Mouse (Mus musculus): ENCODE results near the gene Dctn3. TPM values are rescaled to one million over a fixed set of nuclear protein-coding genes. Genes with fewer than 3 reads are reported as not detected.

Gene Dctn3
- polyA plus RNA-seq, 1 experiment = 84.2 TPM

GRCm38 (mm10) chr4:41673186-41673585 lies 49.8 kb downstream of the Dctn3 start:
- no peaks in the 10 kb centered on the region for H3K4me1 ChIP-seq (ENCODE audit: control insufficient read depth, insufficient read depth, low read length)

GRCm38 (mm10) chr4:41672522-41672963 lies 50.4 kb downstream of the Dctn3 start:
- no peak for TF ChIP-seq POLR2A (IDR thresholded peaks at IDR 0.05; ENCODE audit: control insufficient read depth, low read depth, low read length)
- TF ChIP-seq CTCF (IDR thresholded peaks at IDR 0.05; ENCODE audit: control insufficient read depth, insufficient read depth, insufficient replicate concordance, low read depth, low read length) = no peak
- H3K4me1 ChIP-seq (ENCODE audit: control insufficient read depth, insufficient read depth, low read length) = no peaks in the 10 kb centered on the region
- H3K36me3 ChIP-seq (ENCODE audit: control insufficient read depth, insufficient read depth, low read length) = no peaks in the 10 kb centered on the region
- no peaks in the 10 kb centered on the region for H3K27me3 ChIP-seq (ENCODE audit: control insufficient read depth, insufficient read depth, low read length)
- no peak overlapping the region for H3K27ac ChIP-seq (ENCODE audit: control insufficient read depth, insufficient read depth, low read depth, low read length)
- H3K4me3 ChIP-seq (ENCODE audit: control insufficient read depth, low read depth, low read length) = no peak overlapping the region

More at GRCm38 (mm10) chr4:41673186-41673585, 49.8 kb downstream of the Dctn3 start:
- no peak overlapping the region for H3K27ac ChIP-seq (ENCODE audit: control insufficient read depth, insufficient read depth, low read depth, low read length)
- TF ChIP-seq POLR2A (IDR thresholded peaks at IDR 0.05; ENCODE audit: control insufficient read depth, low read depth, low read length) (no peak), CTCF (IDR thresholded peaks at IDR 0.05; ENCODE audit: control insufficient read depth, insufficient read depth, insufficient replicate concordance, low read depth, low read length) (no peak)
- no peak overlapping the region for H3K4me3 ChIP-seq (ENCODE audit: control insufficient read depth, low read depth, low read length)
- no peaks in the 10 kb centered on the region for H3K36me3 ChIP-seq (ENCODE audit: control insufficient read depth, insufficient read depth, low read length)
- no peaks in the 10 kb centered on the region for H3K27me3 ChIP-seq (ENCODE audit: control insufficient read depth, insufficient read depth, low read length)

- TF ChIP-seq POLR2A (IDR thresholded peaks at IDR 0.05; ENCODE audit: control insufficient read depth, low read depth, low read length) = no peak
- no peaks in the 10 kb centered on the region for H3K36me3 ChIP-seq (ENCODE audit: control insufficient read depth, insufficient read depth, low read length)
- H3K27me3 ChIP-seq (ENCODE audit: control insufficient read depth, insufficient read depth, low read length) = no peaks in the 10 kb centered on the region
- no peaks in the 10 kb centered on the region for H3K4me1 ChIP-seq (ENCODE audit: control insufficient read depth, insufficient read depth, low read length)
- no peak overlapping the region for H3K27ac ChIP-seq (ENCODE audit: control insufficient read depth, insufficient read depth, low read depth, low read length)
- no peak overlapping the region for H3K4me3 ChIP-seq (ENCODE audit: control insufficient read depth, low read depth, low read length)
Observed at GRCm38 (mm10) chr4:41671963-41672480, 50.9 kb downstream of the Dctn3 start.

GRCm38 (mm10) chr4:41671500-41671899 lies 51.5 kb downstream of the Dctn3 start:
- H3K4me1 ChIP-seq (ENCODE audit: control insufficient read depth, insufficient read depth, low read length) = no peaks in the 10 kb centered on the region
- H3K27ac ChIP-seq (ENCODE audit: control insufficient read depth, insufficient read depth, low read depth, low read length) = no peak overlapping the region
- H3K4me3 ChIP-seq (ENCODE audit: control insufficient read depth, low read depth, low read length) = no peak overlapping the region
- no peaks in the 10 kb centered on the region for H3K27me3 ChIP-seq (ENCODE audit: control insufficient read depth, insufficient read depth, low read length)
- no peak for TF ChIP-seq CTCF (IDR thresholded peaks at IDR 0.05; ENCODE audit: control insufficient read depth, insufficient read depth, insufficient replicate concordance, low read depth, low read length)
- no peak for TF ChIP-seq POLR2A (IDR thresholded peaks at IDR 0.05; ENCODE audit: control insufficient read depth, low read depth, low read length)
- no peaks in the 10 kb centered on the region for H3K36me3 ChIP-seq (ENCODE audit: control insufficient read depth, insufficient read depth, low read length)

GRCm38 (mm10) chr4:41670836-41671235 lies 52.1 kb downstream of the Dctn3 start:
- H3K27me3 ChIP-seq (ENCODE audit: control insufficient read depth, insufficient read depth, low read length) = no peaks in the 10 kb centered on the region
- no peak overlapping the region for H3K4me3 ChIP-seq (ENCODE audit: control insufficient read depth, low read depth, low read length)
- no peaks in the 10 kb centered on the region for H3K36me3 ChIP-seq (ENCODE audit: control insufficient read depth, insufficient read depth, low read length)
- TF ChIP-seq POLR2A (IDR thresholded peaks at IDR 0.05; ENCODE audit: control insufficient read depth, low read depth, low read length) (no peak), CTCF (IDR thresholded peaks at IDR 0.05; ENCODE audit: control insufficient read depth, insufficient read depth, insufficient replicate concordance, low read depth, low read length) (no peak)
- H3K4me1 ChIP-seq (ENCODE audit: control insufficient read depth, insufficient read depth, low read length) = no peaks in the 10 kb centered on the region
- H3K27ac ChIP-seq (ENCODE audit: control insufficient read depth, insufficient read depth, low read depth, low read length) = no peak overlapping the region

- Histone ChIP-seq H3K36me3 (ENCODE audit: control insufficient read depth, insufficient read depth, low read length) (no peaks in the 10 kb centered on the region), H3K4me1 (ENCODE audit: control insufficient read depth, insufficient read depth, low read length) (no peaks in the 10 kb centered on the region; the same call in 1 of the 2 replicates), H3K27ac (ENCODE audit: control insufficient read depth, insufficient read depth, low read depth, low read length) (no peak overlapping the region), H3K27me3 (ENCODE audit: control insufficient read depth, insufficient read depth, low read length) (no peaks in the 10 kb centered on the region), H3K4me3 (ENCODE audit: control insufficient read depth, low read depth, low read length) (no peak overlapping the region)
- TF ChIP-seq POLR2A (IDR thresholded peaks at IDR 0.05; ENCODE audit: control insufficient read depth, low read depth, low read length) (no peak), CTCF (IDR thresholded peaks at IDR 0.05; ENCODE audit: control insufficient read depth, insufficient read depth, insufficient replicate concordance, low read depth, low read length) (no peak)
Observed at GRCm38 (mm10) chr4:41666646-41667045, 56.3 kb downstream of the Dctn3 start.

GRCm38 (mm10) chr4:41665009-41665675 lies 57.8 kb downstream of the Dctn3 start:
- Histone ChIP-seq H3K4me3 (ENCODE audit: control insufficient read depth, low read depth, low read length) (no peak overlapping the region), H3K27ac (ENCODE audit: control insufficient read depth, insufficient read depth, low read depth, low read length) (no peak overlapping the region), H3K4me1 (ENCODE audit: control insufficient read depth, insufficient read depth, low read length) (no peaks in the 10 kb centered on the region; the same call in 1 of the 2 replicates), H3K36me3 (ENCODE audit: control insufficient read depth, insufficient read depth, low read length) (no peaks in the 10 kb centered on the region), H3K27me3 (ENCODE audit: control insufficient read depth, insufficient read depth, low read length) (no peaks in the 10 kb centered on the region)
- TF ChIP-seq CTCF (IDR thresholded peaks at IDR 0.05; ENCODE audit: control insufficient read depth, insufficient read depth, insufficient replicate concordance, low read depth, low read length) = no peak
- TF ChIP-seq POLR2A (IDR thresholded peaks at IDR 0.05; ENCODE audit: control insufficient read depth, low read depth, low read length) = no peak

Other genes with a start within 250 kb of the Dctn3 start
- gene AI464131, start 220.1 kb downstream of the Dctn3 start, polyA plus RNA-seq (2012; rRNA removed) = 9.8 and 11.1 TPM in 2 replicates
- 1,051 and 1,062 TPM in 2 replicates for gene 1110017D15Rik, start 205.8 kb downstream of the Dctn3 start, polyA plus RNA-seq (2012; rRNA removed)
- gene Fam219a, start 153.6 kb downstream of the Dctn3 start, polyA plus RNA-seq (2012; rRNA removed) = 36.8 and 37.7 TPM in 2 replicates
- gene Dnaic1, start 153.4 kb downstream of the Dctn3 start, polyA plus RNA-seq (2012; rRNA removed) = 86.5 and 89.7 TPM in 2 replicates
- gene Enho, start 82.8 kb downstream of the Dctn3 start, polyA plus RNA-seq (2012; rRNA removed) = 3.7 and 4.2 TPM in 2 replicates
- 3.7 and 4.0 TPM in 2 replicates for gene Cntfr, start 26.1 kb downstream of the Dctn3 start, polyA plus RNA-seq (2012; rRNA removed)
- 10.7 and 11.0 TPM in 2 replicates for gene Il11ra1, start 23.2 kb downstream of the Dctn3 start, polyA plus RNA-seq (2012; rRNA removed)
- 21.8 and 27.5 TPM in 2 replicates for gene Rpp25l, start 9.6 kb downstream of the Dctn3 start, polyA plus RNA-seq (2012; rRNA removed)
- gene Arid3c, start 8.0 kb upstream of the Dctn3 start, polyA plus RNA-seq (2012; rRNA removed) = 0.12 and 0.17 TPM in 2 replicates
- 11.1 and 13.6 TPM in 2 replicates for gene Galt, start 32.1 kb upstream of the Dctn3 start, polyA plus RNA-seq (2012; rRNA removed)
- gene Sigmar1, start 33.0 kb upstream of the Dctn3 start, polyA plus RNA-seq (2012; rRNA removed) = 21.0 and 22.3 TPM in 2 replicates
- 872 and 1,011 TPM in 2 replicates for gene Ccl27a, start 51.1 kb upstream of the Dctn3 start, polyA plus RNA-seq (2012; rRNA removed)
- gene Gm21541, start 180.4 kb upstream of the Dctn3 start, polyA plus RNA-seq (2012; rRNA removed) = not detected in 2 replicates
- gene Gm20878, start 218.4 kb upstream of the Dctn3 start, polyA plus RNA-seq (2012; rRNA removed) = 52.9 and 68.6 TPM in 2 replicates
- gene Fam205a4, start 242.9 kb upstream of the Dctn3 start, polyA plus RNA-seq (2012; rRNA removed) = 8.9 and 9.7 TPM in 2 replicates

Data from testis, adult 2 months (tissue).